Mouse (Mus musculus) ES-E14 (cell line): ENCODE results near the gene Tmem179. TPM values are rescaled to one million over a fixed set of nuclear protein-coding genes. Genes with fewer than 3 reads are reported as not detected.
A peak's percentile ranks its signal among the peaks of the same experiment; 100 is the strongest.

Source experiments
- DNase-seq: peaks from one replicate; pipeline ENCODE4 v3.0.0-alpha.2; 2013; ENCODE audit warnings: low read depth, low spot score
- H3K27ac ChIP-seq: 2 replicates; pipeline ENCODE4 v1.5.1; 2012; ENCODE audit warnings: low read depth, mild to moderate bottlenecking, low read length, moderate library complexity, mixed read lengths; ENCODE audit not compliant: poor library complexity, insufficient read depth, severe bottlenecking
- H3K36me3 ChIP-seq: 2 replicates; pipeline ENCODE4 v1.6.1; 2012; ENCODE audit warnings: mild to moderate bottlenecking, low read length, moderate library complexity, mixed read lengths; ENCODE audit not compliant: control insufficient read depth, poor library complexity, insufficient read depth, severe bottlenecking
- H3K4me1 ChIP-seq, 2 experiments: fragments of 150-350 bp in 1 of 2; sonication (generic) in 1 of 2; 2 replicates each; pipeline ENCODE4 v1.6.1; 2012; ENCODE audit warnings: low read length in 2 of 2, mild to moderate bottlenecking in 1 of 2, mixed read lengths in 1 of 2; ENCODE audit not compliant: control insufficient read depth in 2 of 2, insufficient read depth in 2 of 2, poor library complexity in 1 of 2
- H3K4me3 ChIP-seq, 2 experiments: fragments of 150-350 bp in 1 of 2; sonication (generic) in 1 of 2; 2 replicates each; pipeline ENCODE4 v1.5.1; 2012; ENCODE audit warnings: low read length in 2 of 2, low read depth in 1 of 2, mild to moderate bottlenecking in 1 of 2, mixed read lengths in 1 of 2; ENCODE audit not compliant: insufficient read depth in 1 of 2, poor library complexity in 1 of 2, severe bottlenecking in 1 of 2
- H3K9ac ChIP-seq: 2 replicates; pipeline ENCODE4 v1.6.1; 2012; ENCODE audit warnings: low read depth, mild to moderate bottlenecking, low read length, mixed read lengths; ENCODE audit not compliant: poor library complexity, insufficient read depth, severe bottlenecking
- H3K9me3 ChIP-seq: fragments of 150-350 bp; sonication (generic); 2 replicates; pipeline ENCODE4 v1.6.1; 2012; ENCODE audit warnings: low read depth, mild to moderate bottlenecking, low read length; ENCODE audit not compliant: control insufficient read depth, insufficient read depth
- CHD2 ChIP-seq: IDR thresholded peaks from 2 replicates; pipeline ENCODE4 v1.6.1; 2014; ENCODE audit warnings: mild to moderate bottlenecking, low read depth, low read length, inconsistent platforms
- HCFC1 ChIP-seq: IDR thresholded peaks from 2 replicates; pipeline ENCODE4 v1.6.1; 2012; ENCODE audit warnings: low read length, inconsistent platforms, borderline replicate concordance; ENCODE audit not compliant: insufficient read depth
- MAFK ChIP-seq: IDR thresholded peaks from 2 replicates; pipeline ENCODE4 v1.6.1; 2014; ENCODE audit warnings: mild to moderate bottlenecking, low read depth, low read length, inconsistent platforms; ENCODE audit not compliant: insufficient read depth
- ZC3H11A ChIP-seq: IDR thresholded peaks from 2 replicates; pipeline ENCODE4 v1.6.1; 2012; ENCODE audit warnings: low read depth, mild to moderate bottlenecking, inconsistent platforms, low read length, borderline replicate concordance
- ZNF384 ChIP-seq: IDR thresholded peaks from 2 replicates; pipeline ENCODE4 v1.6.1; 2012; ENCODE audit warnings: low read depth, low read length, inconsistent platforms
- in situ Hi-C, 2 experiments: fragments of 600-800 bp; cut with MboI; formaldehyde crosslinking; loops; one replicate each; pipeline ENCODE4 v1.15.1; 2025; ENCODE audit warnings: low sequenced_read_pairs in 2 of 2, inconsistent platforms in 1 of 2; ENCODE audit not compliant: unreplicated experiment in 2 of 2
- total RNA-seq: library from RNA; depleted of rRNA; stranded (reverse); fragments of 300-350 nt; gene quantifications from 2 replicates; pipeline ENCODE4 v1.2.3, GENCODE M21; 2012

Tmem179 gene
- total RNA-seq, 1 experiment = 3.1 TPM

DNA sequence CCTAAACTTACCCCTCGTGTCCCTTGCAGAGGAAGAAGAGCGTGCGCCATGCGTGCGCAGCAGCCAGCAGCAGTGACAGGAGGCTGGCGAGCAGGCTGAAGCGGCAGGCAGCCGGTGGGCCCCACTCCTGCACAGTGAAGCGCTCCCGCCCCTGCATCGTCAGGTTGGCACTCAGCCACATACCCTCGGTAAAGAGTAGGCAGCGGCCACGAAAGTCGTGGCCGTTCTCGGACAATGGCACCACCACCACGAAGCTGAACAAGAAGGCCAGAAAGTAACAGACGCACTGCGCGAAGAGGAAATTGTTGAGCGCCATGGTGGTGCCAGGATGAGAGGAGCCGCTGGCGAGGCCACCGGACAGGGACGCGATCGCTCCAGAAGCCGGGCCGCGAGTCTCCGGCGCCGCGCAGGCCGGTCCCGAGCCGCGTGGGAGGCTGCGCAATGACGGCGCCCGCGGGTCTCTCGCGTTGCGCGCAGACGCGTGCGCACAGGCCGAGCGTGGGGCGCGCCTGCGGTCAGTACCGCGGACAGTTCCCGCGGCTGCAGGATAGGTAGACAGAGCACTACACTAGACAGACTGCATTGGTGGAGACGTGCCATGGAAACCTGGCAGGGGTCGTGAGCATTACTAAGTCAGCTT, 5.7 kb downstream of the Tmem179 start:
- Histone ChIP-seq H3K9me3 (no peaks in the 10 kb centered on the region), H3K4me3 (peak overlapping the region; percentile 61 to 64), H3K9ac (no peak overlapping the region), H3K36me3 (no peaks in the 10 kb centered on the region), H3K4me1 (no peaks in the 10 kb centered on the region), H3K27ac (no peak overlapping the region)
- in situ Hi-C loops = no loop called here
- TF ChIP-seq HCFC1 (no peak), MAFK (no peak), ZC3H11A (no peak), ZNF384 (no peak), CHD2 (no peak)
- DNase-seq = peak; percentile 54

DNA sequence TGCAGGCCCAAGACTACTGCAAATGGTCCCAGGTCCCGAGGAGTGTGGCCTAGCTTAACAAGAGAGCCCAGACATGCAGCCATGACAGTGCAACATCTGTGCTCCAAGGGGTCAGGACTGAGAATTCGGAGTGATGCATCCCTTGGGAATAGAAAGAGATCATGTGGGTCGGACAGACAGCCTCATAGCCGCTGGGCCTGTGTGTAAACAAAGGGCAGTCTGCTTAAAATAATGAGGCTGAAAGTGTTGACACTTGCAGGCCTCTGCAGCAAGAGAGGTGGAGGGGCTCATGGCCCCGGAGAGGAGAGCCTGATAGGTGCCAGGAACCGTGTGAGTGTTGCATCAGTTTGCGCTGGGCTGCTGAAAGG, 6.2 kb downstream of the Tmem179 start:
- Histone ChIP-seq H3K9me3 (no peaks in the 10 kb centered on the region), H3K4me3 (peak overlapping the region in 1 of 2 experiments; percentile 61; a peak in 2 of 4 replicates), H3K9ac (no peak overlapping the region), H3K36me3 (no peaks in the 10 kb centered on the region), H3K27ac (no peak overlapping the region), H3K4me1 (no peaks in the 10 kb centered on the region)
- in situ Hi-C loops = no loop called here
- no peak for DNase-seq
- TF ChIP-seq CHD2 (no peak), ZNF384 (no peak)

DNA sequence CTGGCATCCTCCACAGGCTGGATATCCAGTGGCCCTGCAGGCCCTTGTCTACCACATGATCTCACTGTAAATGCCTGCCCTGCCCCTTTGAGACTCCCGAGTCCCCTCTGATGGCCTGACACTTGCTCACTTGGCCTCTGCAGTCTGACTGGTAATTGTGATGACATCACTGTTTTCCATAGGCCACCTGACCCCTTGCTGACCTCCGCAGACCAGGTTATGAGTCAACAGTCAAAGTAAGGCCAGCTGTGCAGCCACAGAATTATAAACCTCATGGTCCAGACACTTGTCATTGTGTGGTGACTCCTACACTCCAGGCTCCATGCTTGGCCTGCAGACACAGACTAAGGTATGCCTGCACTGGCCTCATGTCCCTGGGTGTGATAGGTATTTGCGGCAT, 8.6 kb downstream of the Tmem179 start:
- Histone ChIP-seq H3K27ac (no peak overlapping the region), H3K36me3 (no peaks in the 10 kb centered on the region)
- in situ Hi-C loops = no loop called here

DNA sequence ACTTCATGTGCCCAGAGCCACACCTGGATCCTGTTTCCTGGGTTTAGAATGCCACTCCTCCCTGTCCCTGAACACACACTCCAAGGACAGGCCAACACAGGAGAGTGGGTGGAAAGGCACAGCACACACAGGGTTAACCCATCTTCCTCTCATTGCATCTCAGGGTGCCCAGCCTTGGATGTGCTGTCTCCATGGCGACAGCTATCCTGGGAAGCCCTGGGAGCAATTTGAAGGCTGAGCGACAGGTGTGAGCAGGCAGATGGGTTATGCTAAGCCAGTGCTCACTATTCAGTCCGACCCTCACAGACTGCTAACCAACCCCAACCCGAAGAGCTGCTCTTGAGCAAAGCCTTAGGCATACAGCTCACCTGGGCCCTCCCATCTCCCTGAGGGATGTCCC, 9.3 kb downstream of the Tmem179 start:
- Histone ChIP-seq H3K27ac (no peak overlapping the region), H3K4me1 (peaks cover 0 to 10% of the 10 kb centered on the region in 2 experiments; a peak in 2 of 4 replicates), H3K9me3 (no peaks in the 10 kb centered on the region), H3K4me3 (no peak overlapping the region), H3K9ac (no peak overlapping the region), H3K36me3 (no peaks in the 10 kb centered on the region)
- in situ Hi-C loops = no loop called here
- TF ChIP-seq CHD2 (no peak), MAFK (no peak), ZNF384 (no peak), HCFC1 (no peak), ZC3H11A (no peak)
- DNase-seq = no peak

More for the DNA sequence above, 8.6 kb downstream of the Tmem179 start:
- TF ChIP-seq MAFK (no peak), ZC3H11A (no peak), HCFC1 (no peak), CHD2 (no peak), ZNF384 (no peak)
- Histone ChIP-seq H3K9ac (no peak overlapping the region), H3K9me3 (no peaks in the 10 kb centered on the region), H3K4me3 (no peak overlapping the region), H3K4me1 (peaks cover 0 to 3% of the 10 kb centered on the region in 2 experiments; a peak in 1 of 4 replicates)
- DNase-seq = no peak

DNA sequence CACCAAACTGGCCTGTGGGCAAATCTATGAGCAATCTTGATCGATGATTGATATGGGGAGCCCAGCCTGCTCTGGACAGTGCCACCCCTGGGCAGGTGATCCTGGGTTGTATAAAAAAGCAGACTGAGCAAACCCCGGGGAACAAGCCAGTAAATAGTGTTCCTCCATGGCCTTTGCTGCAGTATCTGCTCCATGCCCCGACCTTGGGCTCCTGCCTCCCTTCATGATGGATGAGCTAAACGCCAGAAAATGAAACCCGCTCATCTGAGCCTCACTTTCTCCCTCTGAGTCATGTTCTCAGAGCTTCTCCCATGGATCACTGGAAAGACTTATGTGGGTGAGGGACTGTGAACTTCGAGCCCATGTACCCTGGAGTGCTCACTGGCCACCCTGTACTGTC, 10.3 kb downstream of the Tmem179 start:
- Histone ChIP-seq H3K4me3 (no peak overlapping the region), H3K9ac (no peak overlapping the region), H3K27ac (no peak overlapping the region), H3K9me3 (no peaks in the 10 kb centered on the region), H3K36me3 (no peaks in the 10 kb centered on the region), H3K4me1 (peaks cover 0 to 16% of the 10 kb centered on the region in 2 experiments; a peak in 2 of 4 replicates)
- DNase-seq = no peak
- in situ Hi-C loops = no loop called here
- no peak for TF ChIP-seq ZC3H11A
- TF ChIP-seq ZNF384 = no peak
- TF ChIP-seq MAFK = no peak
- TF ChIP-seq CHD2 = no peak
- no peak for TF ChIP-seq HCFC1
